Mouse (Mus musculus): ENCODE data around the gene Tmem256. TPM values are rescaled to one million over a fixed set of nuclear protein-coding genes. Genes with fewer than 3 reads are reported as not detected.

Tmem256 gene
- total and polyA plus RNA-seq, 2 experiments from 2014 or later, result 78.5 to 411 TPM

DNA sequence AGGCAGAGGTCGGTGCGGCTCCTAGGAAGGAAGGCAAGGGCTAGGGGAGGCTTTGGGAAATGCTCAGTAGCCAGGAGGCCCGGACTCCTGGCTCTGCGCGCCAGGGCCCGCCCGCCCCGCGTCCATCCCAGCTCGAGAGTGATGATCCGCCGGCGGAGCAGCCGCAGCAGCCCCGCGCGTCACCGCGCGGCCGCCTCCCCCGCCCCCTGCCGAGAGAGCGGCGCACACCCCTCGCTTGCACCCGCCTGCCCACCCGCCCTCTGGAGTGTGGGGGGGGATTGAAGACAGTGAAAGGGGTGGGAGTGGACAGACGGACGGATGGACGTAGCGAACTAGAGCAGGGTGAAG lies 736 bp upstream of the Tmem256 start, which contains the start of gene Nlgn2:
TSS of gene Nlgn2 (minus strand) at position 181 of the 348 bp plus-strand sequence.
- WGBS, result under 1% methylated on average over 21 of the region's 32 CpGs
- no peak for TF ChIP-seq EP300 (IDR thresholded peaks at IDR 0.05; ENCODE audit: low read depth)
- TF ChIP-seq CTCF (IDR thresholded peaks at IDR 0.05; ENCODE audit: low read depth), result no peak; the same call in 1 of the 2 replicates
- ATAC-seq (ENCODE audit: insufficient read depth, low read depth) (peak; percentile 65), DNase-seq (ENCODE audit: low spot score) (no peak)
- H3K27me3 ChIP-seq (ENCODE audit: control insufficient read depth, insufficient read depth, low read length), result peaks cover 41% of the 10 kb centered on the region
- H3K36me3 ChIP-seq (replicated peaks; ENCODE audit: control insufficient read depth, insufficient read depth, low read length), result no peaks in the 10 kb centered on the region
- H3K4me2 ChIP-seq (ENCODE audit: low read depth, low read length), result peak within 1 kb of the TSS; percentile 83
- H3K9me3 ChIP-seq (replicated peaks; ENCODE audit: control insufficient read depth, low read length), result no peaks in the 10 kb centered on the region
- H3K4me1 ChIP-seq (ENCODE audit: control insufficient read depth, insufficient read depth), result peaks cover 11% of the 10 kb centered on the region; the same call in 1 of the 2 replicates
- peak within 1 kb of the TSS; percentile 64 for H3K4me3 ChIP-seq (ENCODE audit: low read depth, low read length)
- H3K27ac ChIP-seq (ENCODE audit: low read depth), result peak within 1 kb of the TSS; percentile 82
- peak within 1 kb of the TSS; percentile 70 for H3K9ac ChIP-seq (replicated peaks; ENCODE audit: low read depth, low read length)

DNA sequence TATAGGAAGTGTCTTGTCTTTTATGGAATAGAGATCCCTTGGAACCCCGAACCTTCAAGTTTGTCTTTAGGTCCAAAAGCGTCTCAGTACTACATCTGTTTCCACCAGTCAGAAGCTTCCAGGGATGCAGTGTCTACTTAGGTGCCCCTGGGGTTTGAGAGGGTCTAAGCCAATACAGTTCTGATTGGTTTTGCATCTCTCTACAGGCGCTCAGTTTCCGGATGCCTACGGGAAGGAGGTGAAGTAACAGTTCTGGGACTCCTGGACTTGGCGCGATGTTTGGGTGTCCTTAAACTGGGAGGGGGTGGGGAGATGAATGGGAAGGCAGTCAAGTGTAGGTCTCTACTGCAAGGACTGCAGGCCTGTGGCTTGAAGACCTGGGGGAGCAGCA lies 395 bp downstream of the Tmem256 start:
- H3K9ac ChIP-seq (replicated peaks; ENCODE audit: low read depth, low read length), result peak overlapping the region; percentile 70
- peak overlapping the region; percentile 82 for H3K27ac ChIP-seq (ENCODE audit: low read depth)
- WGBS, result 2% methylated on average over 7 of the region's 7 CpGs
- DNase-seq (ENCODE audit: low spot score) (no peak), ATAC-seq (ENCODE audit: insufficient read depth, low read depth) (no peak)
- H3K4me2 ChIP-seq (ENCODE audit: low read depth, low read length), result peak overlapping the region; percentile 83
- peak overlapping the region; percentile 64 for H3K4me3 ChIP-seq (ENCODE audit: low read depth, low read length)
- peaks cover 11% of the 10 kb centered on the region; the same call in 1 of the 2 replicates for H3K4me1 ChIP-seq (ENCODE audit: control insufficient read depth, insufficient read depth)
- TF ChIP-seq CTCF (IDR thresholded peaks at IDR 0.05; ENCODE audit: low read depth), result no peak
- no peak; the same call in 1 of the 2 replicates for TF ChIP-seq EP300 (IDR thresholded peaks at IDR 0.05; ENCODE audit: low read depth)
- no peaks in the 10 kb centered on the region for H3K36me3 ChIP-seq (replicated peaks; ENCODE audit: control insufficient read depth, insufficient read depth, low read length)
- H3K9me3 ChIP-seq (replicated peaks; ENCODE audit: control insufficient read depth, low read length), result no peaks in the 10 kb centered on the region
- H3K27me3 ChIP-seq (ENCODE audit: control insufficient read depth, insufficient read depth, low read length), result peaks cover 33% of the 10 kb centered on the region

DNA sequence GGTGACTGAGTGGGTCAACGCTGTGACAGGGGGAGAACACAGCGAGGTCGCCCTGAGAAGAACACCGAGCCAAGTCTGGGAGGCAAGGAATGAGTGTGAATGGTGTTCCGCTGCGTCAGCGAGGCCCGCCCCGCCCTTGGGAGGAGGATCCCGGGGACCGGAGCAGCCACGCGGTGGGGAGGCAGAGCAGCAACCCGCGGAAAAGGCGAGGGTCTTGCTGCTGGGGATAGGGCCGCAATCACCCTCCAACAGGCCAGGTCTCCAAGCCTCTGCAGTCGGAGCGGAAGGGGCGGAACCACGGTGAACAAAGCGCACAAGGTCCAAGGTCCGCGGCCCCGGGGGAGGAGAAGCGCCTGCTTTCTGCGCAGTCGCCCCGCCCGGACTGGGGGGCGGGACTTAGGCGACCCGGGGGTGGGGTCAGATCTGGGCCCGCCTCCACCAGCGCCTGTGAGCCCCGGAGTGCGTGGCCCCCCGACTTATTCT lies 7.9 kb downstream of the Tmem256 start, which contains the start of gene Plscr3:
TSS of gene Plscr3 (plus strand) at position 179 of the 483 bp plus-strand sequence.
- TF ChIP-seq EP300 (IDR thresholded peaks at IDR 0.05; ENCODE audit: low read depth) (no peak), CTCF (IDR thresholded peaks at IDR 0.05; ENCODE audit: low read depth) (no peak)
- H3K27me3 ChIP-seq (ENCODE audit: control insufficient read depth, insufficient read depth, low read length), result no peaks in the 10 kb centered on the region
- H3K27ac ChIP-seq (ENCODE audit: low read depth), result peak within 1 kb of the TSS; percentile 90
- peak within 1 kb of the TSS; percentile 79 for H3K4me3 ChIP-seq (ENCODE audit: low read depth, low read length)
- peaks cover 20% of the 10 kb centered on the region; the same call in 1 of the 2 replicates for H3K4me1 ChIP-seq (ENCODE audit: control insufficient read depth, insufficient read depth)
- 0% methylated on average over 37 of the region's 38 CpGs for WGBS
- H3K9ac ChIP-seq (replicated peaks; ENCODE audit: low read depth, low read length), result peak within 1 kb of the TSS; percentile 77
- H3K9me3 ChIP-seq (replicated peaks; ENCODE audit: control insufficient read depth, low read length), result no peaks in the 10 kb centered on the region
- H3K36me3 ChIP-seq (replicated peaks; ENCODE audit: control insufficient read depth, insufficient read depth, low read length), result peaks cover 31% of the 10 kb centered on the region
- DNase-seq (ENCODE audit: low spot score) (peak; percentile 95), ATAC-seq (ENCODE audit: insufficient read depth, low read depth) (peak; percentile 95)
- H3K4me2 ChIP-seq (ENCODE audit: low read depth, low read length), result peak within 1 kb of the TSS; percentile 63

DNA sequence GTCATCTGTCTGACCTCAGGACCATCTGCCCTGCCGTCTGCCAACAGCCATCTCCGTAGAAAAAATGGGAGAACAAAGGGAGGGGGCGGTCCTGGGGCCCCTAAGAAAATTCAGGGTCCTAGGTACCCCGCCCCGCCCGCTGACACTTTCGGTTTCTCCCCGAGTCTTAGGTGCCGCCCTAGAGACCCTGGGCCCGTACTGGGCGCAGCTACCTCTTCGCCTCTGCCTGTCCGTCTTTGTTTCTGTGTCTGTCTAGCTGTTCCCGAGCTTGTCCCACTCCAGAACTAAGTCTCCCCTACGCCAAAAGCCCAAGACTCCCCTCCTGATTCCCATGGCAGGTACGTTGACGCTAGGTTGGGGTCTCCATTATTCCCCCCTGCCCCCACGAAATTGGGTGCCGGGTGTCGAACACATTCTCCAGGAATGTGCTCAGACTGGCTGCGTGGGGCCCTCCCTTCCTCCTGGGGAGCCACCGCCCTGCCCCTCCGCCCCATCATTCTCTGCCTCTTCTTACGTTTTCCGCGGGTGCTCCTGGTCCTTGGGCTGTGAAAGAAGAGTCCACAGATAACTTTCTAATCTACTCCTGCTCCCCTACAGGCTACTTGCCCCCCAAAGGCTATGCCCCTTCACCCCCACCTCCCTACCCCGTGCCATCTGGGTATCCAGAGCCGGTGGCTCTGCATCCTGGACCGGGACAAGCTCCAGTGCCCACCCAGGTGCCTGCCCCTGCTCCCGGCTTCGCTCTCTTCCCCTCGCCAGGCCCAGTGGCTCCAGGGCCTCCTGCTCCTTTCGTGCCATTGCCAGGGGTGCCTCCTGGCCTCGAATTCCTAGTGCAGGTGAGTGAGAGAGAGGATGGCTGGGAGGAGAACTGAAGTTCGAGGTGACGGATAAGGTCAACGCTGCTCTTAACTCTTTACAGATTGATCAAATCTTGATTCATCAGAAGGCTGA lies 8.7 kb downstream of the Tmem256 start:
- DNase-seq (ENCODE audit: low spot score) (no peak), ATAC-seq (ENCODE audit: insufficient read depth, low read depth) (peak; percentile 37)
- no peak for TF ChIP-seq EP300 (IDR thresholded peaks at IDR 0.05; ENCODE audit: low read depth)
- no peak for TF ChIP-seq CTCF (IDR thresholded peaks at IDR 0.05; ENCODE audit: low read depth)
- Histone ChIP-seq H3K4me1 (ENCODE audit: control insufficient read depth, insufficient read depth) (peaks cover 20% of the 10 kb centered on the region; the same call in 1 of the 2 replicates), H3K27me3 (ENCODE audit: control insufficient read depth, insufficient read depth, low read length) (no peaks in the 10 kb centered on the region), H3K4me2 (ENCODE audit: low read depth, low read length) (peak overlapping the region; percentile 63), H3K9me3 (replicated peaks; ENCODE audit: control insufficient read depth, low read length) (no peaks in the 10 kb centered on the region), H3K27ac (ENCODE audit: low read depth) (peak overlapping the region; percentile 90), H3K4me3 (ENCODE audit: low read depth, low read length) (peak overlapping the region; percentile 79), H3K36me3 (replicated peaks; ENCODE audit: control insufficient read depth, insufficient read depth, low read length) (peaks cover 38% of the 10 kb centered on the region), H3K9ac (replicated peaks; ENCODE audit: low read depth, low read length) (peak overlapping the region; percentile 77)
- WGBS, result 13% methylated on average over 36 of the region's 37 CpGs

DNA sequence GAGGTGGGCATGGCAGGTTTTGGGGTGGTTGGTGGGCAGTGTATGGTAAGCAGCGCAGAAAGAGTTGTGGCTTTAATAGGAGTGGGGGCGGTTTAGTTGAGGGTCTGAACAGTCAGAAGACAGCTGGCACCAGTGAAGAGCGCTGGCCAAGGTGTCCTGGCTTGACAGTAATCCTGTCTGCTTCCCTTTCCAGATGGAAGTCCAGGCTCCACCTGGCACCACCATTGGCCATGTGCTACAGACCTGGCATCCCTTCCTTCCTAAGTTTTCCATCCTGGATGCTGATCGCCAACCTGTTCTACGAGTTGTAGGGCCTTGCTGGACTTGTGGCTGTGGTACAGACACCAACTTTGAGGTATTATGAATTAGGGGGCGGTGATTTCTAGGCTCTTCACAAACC lies 9.7 kb downstream of the Tmem256 start:
- Histone ChIP-seq H3K4me2 (ENCODE audit: low read depth, low read length) (no peak overlapping the region), H3K9ac (replicated peaks; ENCODE audit: low read depth, low read length) (no peak overlapping the region), H3K9me3 (replicated peaks; ENCODE audit: control insufficient read depth, low read length) (no peaks in the 10 kb centered on the region), H3K4me3 (ENCODE audit: low read depth, low read length) (no peak overlapping the region), H3K27me3 (ENCODE audit: control insufficient read depth, insufficient read depth, low read length) (no peaks in the 10 kb centered on the region), H3K36me3 (replicated peaks; ENCODE audit: control insufficient read depth, insufficient read depth, low read length) (peaks cover 41% of the 10 kb centered on the region), H3K27ac (ENCODE audit: low read depth) (no peak overlapping the region), H3K4me1 (ENCODE audit: control insufficient read depth, insufficient read depth) (peaks cover 20% of the 10 kb centered on the region; the same call in 1 of the 2 replicates)
- 95% methylated on average over 6 of the region's 6 CpGs for WGBS
- ATAC-seq (ENCODE audit: insufficient read depth, low read depth) (no peak), DNase-seq (ENCODE audit: low spot score) (no peak)
- TF ChIP-seq EP300 (IDR thresholded peaks at IDR 0.05; ENCODE audit: low read depth) (no peak), CTCF (IDR thresholded peaks at IDR 0.05; ENCODE audit: low read depth) (no peak)

All from heart, postnatal 0 days (tissue).